Mouse (Mus musculus): ENCODE measurements around the gene Flnb. TPM values are rescaled to one million over a fixed set of nuclear protein-coding genes. Genes with fewer than 3 reads are reported as not detected.

The Flnb gene
- polyA plus RNA-seq, 1 experiment = 37.2 TPM

DNA sequence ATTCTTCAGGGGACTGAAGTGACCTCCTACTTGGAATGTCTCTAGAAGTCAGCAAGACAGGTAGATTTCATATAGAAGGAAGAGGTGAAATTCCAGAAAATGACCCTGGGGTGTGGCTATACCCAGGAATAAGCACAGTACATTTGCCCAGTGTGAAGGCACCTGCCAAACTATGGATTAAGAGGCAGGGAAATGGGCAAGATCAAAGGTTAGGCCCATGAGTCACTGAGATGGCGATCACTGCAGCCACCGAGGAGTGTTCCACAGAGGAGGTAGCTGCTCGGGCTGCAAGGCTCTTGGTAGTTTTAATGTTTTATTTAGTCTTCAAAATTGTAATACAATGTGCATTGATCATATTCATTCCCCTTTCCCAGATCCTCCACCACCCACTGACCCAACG lies 21.8 kb upstream of the Flnb start:
- TF ChIP-seq POLR2A (IDR thresholded peaks at IDR 0.05; ENCODE audit: low read depth, low read length) = no peak
- TF ChIP-seq CTCF (conservative IDR thresholded peaks at IDR 0.05; ENCODE audit: insufficient read depth, insufficient read length, low read depth, low read length) = no peak
- H3K27me3 ChIP-seq (replicated peaks; ENCODE audit: control insufficient read depth, insufficient read depth, low read length) = no peaks in the 10 kb centered on the region
- H3K36me3 ChIP-seq (ENCODE audit: control insufficient read depth, insufficient read depth, low read length) = no peaks in the 10 kb centered on the region
- H3K4me1 ChIP-seq (ENCODE audit: control insufficient read depth, insufficient read depth, low read length) = 0 out of 2 replicates have a peak, but pooled peaks cover 3% of the 10 kb centered on the region
- H3K27ac ChIP-seq (ENCODE audit: insufficient read depth, low read depth, low read length) = no peak overlapping the region
- DNase-seq = no peak
- 86% methylated on average over 4 of the region's 4 CpGs for WGBS
- no peak overlapping the region for H3K4me3 ChIP-seq (ENCODE audit: insufficient read depth, low read depth, low read length)

DNA sequence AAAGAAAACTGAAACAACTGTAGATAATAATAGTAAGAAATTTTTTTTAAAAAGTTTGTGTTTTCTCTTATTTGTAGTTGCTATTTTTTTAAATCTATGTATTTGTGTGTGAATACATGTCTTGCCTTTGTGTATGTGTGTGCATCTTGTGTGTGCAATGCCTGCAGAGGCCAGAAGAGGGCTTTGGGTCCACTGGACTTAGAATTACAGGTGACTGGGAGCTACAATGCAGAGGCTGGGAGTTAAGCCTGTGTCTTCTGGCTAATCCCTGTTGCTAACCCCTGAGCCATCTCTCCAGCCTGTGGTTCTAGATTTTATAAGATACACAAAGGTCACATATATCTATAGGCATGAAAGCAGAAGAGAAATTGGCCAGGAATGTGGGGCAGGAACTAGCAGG lies 17.1 kb upstream of the Flnb start:
- H3K36me3 ChIP-seq (ENCODE audit: control insufficient read depth, insufficient read depth, low read length) = no peaks in the 10 kb centered on the region
- no peak for DNase-seq
- H3K4me3 ChIP-seq (ENCODE audit: insufficient read depth, low read depth, low read length) = no peak overlapping the region
- TF ChIP-seq CTCF (conservative IDR thresholded peaks at IDR 0.05; ENCODE audit: insufficient read depth, insufficient read length, low read depth, low read length) (no peak), POLR2A (IDR thresholded peaks at IDR 0.05; ENCODE audit: low read depth, low read length) (no peak)
- H3K27ac ChIP-seq (ENCODE audit: insufficient read depth, low read depth, low read length) = no peak overlapping the region
- H3K27me3 ChIP-seq (replicated peaks; ENCODE audit: control insufficient read depth, insufficient read depth, low read length) = no peaks in the 10 kb centered on the region
- no peaks in the 10 kb centered on the region for H3K4me1 ChIP-seq (ENCODE audit: control insufficient read depth, insufficient read depth, low read length)

DNA sequence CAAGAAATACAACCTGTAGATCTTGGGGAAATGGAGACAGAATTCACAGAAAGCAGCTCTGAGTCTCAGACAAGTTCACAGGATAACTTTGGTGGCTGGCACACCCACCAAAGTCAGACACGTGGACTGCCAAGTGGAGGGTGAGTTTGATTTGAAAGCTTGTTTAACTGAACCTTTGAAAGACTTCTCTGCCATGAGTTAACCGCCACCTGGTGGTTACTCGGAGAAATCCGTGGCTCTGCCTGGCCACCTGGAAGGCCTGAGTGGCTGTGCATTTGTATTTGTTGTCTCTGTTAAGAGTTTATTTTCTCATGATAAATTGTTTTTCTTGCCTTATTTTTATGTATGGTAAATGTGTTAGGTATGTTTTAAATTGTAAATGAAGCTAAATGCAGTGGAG lies 15.9 kb upstream of the Flnb start:
- 10% methylated on average over 4 of the region's 4 CpGs for WGBS
- Histone ChIP-seq H3K27me3 (replicated peaks; ENCODE audit: control insufficient read depth, insufficient read depth, low read length) (no peaks in the 10 kb centered on the region), H3K4me1 (ENCODE audit: control insufficient read depth, insufficient read depth, low read length) (no peaks in the 10 kb centered on the region), H3K36me3 (ENCODE audit: control insufficient read depth, insufficient read depth, low read length) (no peaks in the 10 kb centered on the region), H3K27ac (ENCODE audit: insufficient read depth, low read depth, low read length) (no peak overlapping the region), H3K4me3 (ENCODE audit: insufficient read depth, low read depth, low read length) (no peak overlapping the region)
- DNase-seq = peak; percentile 48
- TF ChIP-seq POLR2A (IDR thresholded peaks at IDR 0.05; ENCODE audit: low read depth, low read length) (no peak), CTCF (conservative IDR thresholded peaks at IDR 0.05; ENCODE audit: insufficient read depth, insufficient read length, low read depth, low read length) (peak; percentile 57)

DNA sequence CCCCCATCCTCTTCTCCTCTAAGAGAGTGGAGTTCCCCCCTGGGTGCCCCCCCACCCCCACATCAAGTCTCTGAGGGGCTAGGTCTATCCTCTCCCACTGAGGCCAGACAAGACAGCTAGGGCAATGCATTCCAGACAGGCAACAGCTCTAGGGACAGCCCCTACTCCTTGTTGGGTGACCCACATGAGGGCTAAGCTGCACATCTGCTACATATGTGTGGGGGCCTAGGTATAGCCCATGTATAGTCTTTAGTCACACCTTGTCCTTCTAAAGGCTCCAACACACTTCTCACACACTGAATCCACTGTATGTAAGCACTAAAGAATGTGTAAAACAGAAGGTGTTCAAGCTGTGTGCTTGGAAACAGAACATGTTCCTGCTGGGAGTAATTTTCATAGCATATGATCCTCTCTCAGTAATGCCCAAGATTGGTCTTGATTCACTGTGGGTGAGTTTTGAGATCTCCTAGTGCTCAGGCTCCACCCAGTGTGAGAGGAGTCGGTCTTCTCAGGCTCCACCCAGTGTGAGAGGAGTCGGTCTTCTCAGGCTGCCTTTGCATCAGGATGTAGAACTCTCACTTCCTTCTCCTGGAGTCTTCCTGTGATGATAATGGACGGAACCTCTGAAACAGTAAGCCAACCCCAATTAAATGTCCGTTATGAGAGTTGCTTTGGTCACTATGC lies 13.7 kb upstream of the Flnb start:
- H3K27me3 ChIP-seq (replicated peaks; ENCODE audit: control insufficient read depth, insufficient read depth, low read length) = no peaks in the 10 kb centered on the region
- WGBS = 43% methylated on average over 4 of the region's 4 CpGs
- DNase-seq = no peak
- H3K4me3 ChIP-seq (ENCODE audit: insufficient read depth, low read depth, low read length) = no peak overlapping the region
- no peaks in the 10 kb centered on the region for H3K36me3 ChIP-seq (ENCODE audit: control insufficient read depth, insufficient read depth, low read length)
- no peaks in the 10 kb centered on the region for H3K4me1 ChIP-seq (ENCODE audit: control insufficient read depth, insufficient read depth, low read length)
- H3K27ac ChIP-seq (ENCODE audit: insufficient read depth, low read depth, low read length) = no peak overlapping the region
- TF ChIP-seq POLR2A (IDR thresholded peaks at IDR 0.05; ENCODE audit: low read depth, low read length) (no peak), CTCF (conservative IDR thresholded peaks at IDR 0.05; ENCODE audit: insufficient read depth, insufficient read length, low read depth, low read length) (no peak)

DNA sequence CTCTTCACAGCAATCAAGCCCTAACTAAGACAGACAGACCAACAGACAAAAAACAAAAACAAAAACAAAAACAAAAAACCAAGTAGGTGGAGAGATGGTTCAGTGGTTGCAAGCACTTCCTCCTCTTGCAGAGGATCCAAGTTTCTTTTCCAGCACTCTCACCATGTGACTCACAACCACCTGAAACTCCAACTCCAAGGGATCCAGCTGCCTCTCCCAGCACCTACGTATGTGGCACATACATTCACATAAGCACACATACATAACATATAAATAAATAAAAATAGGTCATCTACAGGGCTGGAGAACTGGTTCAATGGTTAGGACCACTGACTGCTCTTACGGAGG lies 13.2 kb upstream of the Flnb start:
- H3K27me3 ChIP-seq (replicated peaks; ENCODE audit: control insufficient read depth, insufficient read depth, low read length) = no peaks in the 10 kb centered on the region
- no peaks in the 10 kb centered on the region for H3K4me1 ChIP-seq (ENCODE audit: control insufficient read depth, insufficient read depth, low read length)
- no peak overlapping the region for H3K27ac ChIP-seq (ENCODE audit: insufficient read depth, low read depth, low read length)
- TF ChIP-seq POLR2A (IDR thresholded peaks at IDR 0.05; ENCODE audit: low read depth, low read length) (no peak), CTCF (conservative IDR thresholded peaks at IDR 0.05; ENCODE audit: insufficient read depth, insufficient read length, low read depth, low read length) (no peak)
- no peak for DNase-seq
- WGBS = 96% methylated on average over 2 of the region's 2 CpGs
- H3K36me3 ChIP-seq (ENCODE audit: control insufficient read depth, insufficient read depth, low read length) = no peaks in the 10 kb centered on the region
- no peak overlapping the region for H3K4me3 ChIP-seq (ENCODE audit: insufficient read depth, low read depth, low read length)

DNA sequence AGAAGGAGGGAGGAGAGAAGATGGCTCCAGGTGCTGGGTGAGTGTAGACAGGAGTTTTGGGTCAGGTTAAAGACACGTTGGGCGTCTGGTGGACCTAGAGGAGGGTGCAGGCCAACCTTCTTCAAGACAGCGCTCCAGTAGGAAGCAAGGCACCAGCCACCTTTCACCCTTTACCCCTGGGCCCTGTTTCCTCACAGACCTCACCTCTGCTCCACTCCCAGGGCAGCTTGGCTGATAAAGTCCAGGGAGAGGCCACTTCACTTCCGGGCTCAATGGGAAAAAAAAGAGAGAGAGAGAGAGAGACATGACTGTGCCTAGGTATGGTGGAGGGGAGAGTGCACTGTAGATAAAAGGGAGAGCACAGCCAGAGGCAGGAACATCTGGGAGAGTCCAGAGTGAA lies 10.0 kb upstream of the Flnb start:
- Histone ChIP-seq H3K27me3 (replicated peaks; ENCODE audit: control insufficient read depth, insufficient read depth, low read length) (no peaks in the 10 kb centered on the region), H3K36me3 (ENCODE audit: control insufficient read depth, insufficient read depth, low read length) (no peaks in the 10 kb centered on the region), H3K4me3 (ENCODE audit: insufficient read depth, low read depth, low read length) (no peak overlapping the region), H3K4me1 (ENCODE audit: control insufficient read depth, insufficient read depth, low read length) (no peaks in the 10 kb centered on the region), H3K27ac (ENCODE audit: insufficient read depth, low read depth, low read length) (no peak overlapping the region)
- WGBS = 74% methylated on average over 4 of the region's 4 CpGs
- no peak for DNase-seq
- no peak for TF ChIP-seq POLR2A (IDR thresholded peaks at IDR 0.05; ENCODE audit: low read depth, low read length)
- TF ChIP-seq CTCF (conservative IDR thresholded peaks at IDR 0.05; ENCODE audit: insufficient read depth, insufficient read length, low read depth, low read length) = no peak

DNA sequence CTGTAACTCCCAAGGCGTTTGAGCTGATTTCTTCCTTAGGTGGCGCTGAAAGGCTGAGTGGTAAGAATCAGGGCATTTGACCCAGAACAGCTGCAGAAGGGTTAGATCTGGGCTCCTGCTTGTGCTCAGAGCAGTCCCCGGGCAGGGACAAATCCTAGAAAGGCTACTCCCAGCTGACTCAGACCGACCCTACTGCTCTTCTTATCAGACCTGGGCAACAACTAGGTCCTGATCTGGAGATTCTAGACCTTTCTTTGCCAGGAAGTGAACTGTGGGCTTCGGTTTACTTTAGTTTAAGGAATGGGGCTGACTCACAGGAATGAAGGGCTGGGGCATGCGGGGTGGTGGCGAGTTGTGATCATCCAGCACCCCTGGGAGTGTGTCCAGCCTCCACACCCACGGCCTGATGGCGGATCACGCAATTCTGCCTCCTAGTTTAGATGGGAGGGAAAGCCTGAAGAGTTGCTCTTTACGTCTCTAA lies 9.2 kb upstream of the Flnb start:
- Histone ChIP-seq H3K4me1 (ENCODE audit: control insufficient read depth, insufficient read depth, low read length) (no peaks in the 10 kb centered on the region), H3K27ac (ENCODE audit: insufficient read depth, low read depth, low read length) (no peak overlapping the region), H3K4me3 (ENCODE audit: insufficient read depth, low read depth, low read length) (no peak overlapping the region), H3K27me3 (replicated peaks; ENCODE audit: control insufficient read depth, insufficient read depth, low read length) (no peaks in the 10 kb centered on the region), H3K36me3 (ENCODE audit: control insufficient read depth, insufficient read depth, low read length) (no peaks in the 10 kb centered on the region)
- TF ChIP-seq POLR2A (IDR thresholded peaks at IDR 0.05; ENCODE audit: low read depth, low read length) = no peak
- 0 out of 2 replicates have a peak, but pooled peaks have one; percentile 5 for TF ChIP-seq CTCF (conservative IDR thresholded peaks at IDR 0.05; ENCODE audit: insufficient read depth, insufficient read length, low read depth, low read length)
- WGBS = 75% methylated on average over 11 of the region's 11 CpGs
- no peak for DNase-seq
